Mouse (Mus musculus): ENCODE results near the gene Fam81a. TPM values are rescaled to one million over a fixed set of nuclear protein-coding genes. Genes with fewer than 3 reads are reported as not detected.

Fam81a gene
- total RNA-seq, 2 experiments from 2014 or later: 3.2 to 3.7 TPM

DNA sequence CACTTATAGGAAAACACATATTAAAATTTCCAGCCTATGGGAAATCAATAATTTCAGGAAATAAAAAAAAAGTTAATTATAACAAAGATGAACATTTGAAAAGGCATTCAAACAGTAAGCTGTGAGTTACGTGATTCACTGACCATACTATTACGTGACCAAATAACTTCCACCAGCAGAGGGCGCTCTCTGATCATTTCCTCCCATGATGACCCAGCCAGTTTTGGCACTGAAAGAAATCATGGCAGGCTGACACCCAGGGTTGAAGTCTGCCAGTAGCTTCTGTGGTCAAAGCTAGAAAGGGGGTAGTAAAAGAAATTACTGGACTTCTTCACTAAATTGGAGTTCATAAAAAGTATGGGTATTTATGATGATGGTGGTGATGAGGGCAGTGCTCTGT, 33.1 kb downstream of the Fam81a start:
- peak; percentile 91 for DNase-seq

DNA sequence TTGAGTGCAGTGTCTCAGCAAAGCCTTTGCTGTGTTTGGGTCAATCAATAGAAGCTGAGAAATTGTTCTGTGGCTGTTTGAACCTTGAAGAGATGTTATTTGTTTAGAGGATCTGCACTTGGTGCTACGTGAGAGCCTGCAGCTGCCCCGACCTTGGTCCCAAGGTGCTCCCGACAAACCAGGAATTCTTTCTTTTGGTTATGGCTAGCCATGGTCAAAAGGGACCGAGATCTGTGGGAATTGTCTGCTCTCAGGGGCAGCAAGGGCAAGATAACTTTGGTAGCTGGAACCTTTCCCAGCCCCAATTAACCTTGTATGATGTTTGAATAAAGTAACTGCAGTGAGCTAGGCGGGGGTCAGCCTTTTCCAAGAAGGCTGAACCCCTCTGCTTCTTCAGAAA, 34.2 kb downstream of the Fam81a start:
- DNase-seq: no peak

GRCm38 (mm10) chr9:70105573-70105972, 36.8 kb downstream of the Fam81a start:
- DNase-seq: no peak

DNA sequence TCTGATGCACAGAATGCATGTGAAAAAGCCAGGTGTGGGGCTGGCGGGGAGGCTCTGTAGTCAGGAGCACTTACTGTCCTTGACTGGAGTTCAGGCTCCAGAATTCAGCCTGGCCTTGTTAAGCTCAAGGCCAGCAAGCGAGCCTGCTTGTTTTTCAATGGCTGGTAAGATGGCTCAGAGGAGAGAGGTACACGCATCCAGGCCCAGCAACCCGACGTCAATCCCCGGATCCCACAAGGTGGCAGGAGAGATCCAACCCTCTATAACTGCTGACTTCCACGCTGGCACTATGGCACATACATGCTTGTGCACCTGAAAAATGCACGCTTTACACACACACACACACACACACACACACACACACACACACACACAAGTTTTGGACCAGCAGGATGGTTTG, 39.3 kb downstream of the Fam81a start:
- DNase-seq: peak; percentile 30

- no peak for DNase-seq
Observed at GRCm38 (mm10) chr9:70097542-70097941, 44.8 kb downstream of the Fam81a start.

DNA sequence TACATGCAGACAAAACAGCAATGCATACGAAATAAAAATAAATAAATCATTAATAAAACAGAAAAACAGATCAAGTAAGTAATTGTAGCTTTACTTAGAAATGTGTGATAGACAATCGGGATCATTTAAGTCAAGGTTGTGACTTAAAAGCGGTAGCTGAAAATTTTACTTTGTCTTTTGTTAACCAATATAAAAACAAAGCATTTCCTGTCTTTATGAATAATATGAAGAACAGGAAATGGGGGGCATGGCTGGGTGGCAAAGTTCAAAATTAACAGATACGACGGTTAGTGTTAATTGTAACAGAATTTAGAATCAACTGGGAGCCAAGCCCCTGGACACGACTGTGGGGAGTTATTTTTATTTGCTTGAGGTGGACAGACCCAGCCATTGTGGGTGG, 47.3 kb downstream of the Fam81a start:
- no peak for DNase-seq

- DNase-seq: no peak
Observed at GRCm38 (mm10) chr9:70090541-70090940, 51.8 kb downstream of the Fam81a start.

DNA sequence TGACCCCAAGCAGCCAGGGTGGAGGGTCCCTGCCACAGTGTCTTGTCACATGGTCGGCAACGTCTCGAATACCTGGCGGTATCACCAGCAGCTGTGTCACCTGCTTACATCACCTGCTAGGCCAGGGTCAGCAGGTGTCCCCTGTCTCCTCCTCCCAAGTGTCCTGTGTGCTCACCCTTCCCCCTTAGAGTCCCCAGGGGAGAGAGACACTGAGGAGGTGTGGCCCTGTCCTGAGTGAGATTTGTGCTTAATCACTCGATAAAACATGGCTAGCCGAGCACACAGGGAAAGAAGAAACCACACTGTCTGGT, 53.6 kb downstream of the Fam81a start:
- DNase-seq: no peak

- peak; percentile 71 for DNase-seq
Observed at GRCm38 (mm10) chr9:70088041-70088785, 54.1 kb downstream of the Fam81a start.

DNA sequence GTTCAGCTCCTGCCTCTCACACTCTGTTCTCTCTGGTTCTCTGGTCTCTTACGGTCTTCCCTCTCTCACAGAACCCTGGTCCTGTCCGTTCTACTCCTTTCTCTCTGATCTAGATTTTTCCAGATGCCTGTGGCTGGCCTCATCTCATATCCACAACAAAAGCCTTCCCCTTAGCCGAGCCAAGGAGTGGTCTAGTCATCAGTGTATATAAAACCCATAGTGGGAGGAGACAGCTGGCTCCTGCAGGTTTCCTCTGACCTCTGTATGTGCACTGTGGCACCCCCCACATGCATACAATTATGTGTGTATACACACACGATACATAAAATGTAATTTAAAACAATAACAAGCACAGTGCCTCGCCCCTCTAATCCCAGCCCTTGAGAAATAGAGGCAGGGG, 55.0 kb downstream of the Fam81a start:
- no peak for DNase-seq

DNA sequence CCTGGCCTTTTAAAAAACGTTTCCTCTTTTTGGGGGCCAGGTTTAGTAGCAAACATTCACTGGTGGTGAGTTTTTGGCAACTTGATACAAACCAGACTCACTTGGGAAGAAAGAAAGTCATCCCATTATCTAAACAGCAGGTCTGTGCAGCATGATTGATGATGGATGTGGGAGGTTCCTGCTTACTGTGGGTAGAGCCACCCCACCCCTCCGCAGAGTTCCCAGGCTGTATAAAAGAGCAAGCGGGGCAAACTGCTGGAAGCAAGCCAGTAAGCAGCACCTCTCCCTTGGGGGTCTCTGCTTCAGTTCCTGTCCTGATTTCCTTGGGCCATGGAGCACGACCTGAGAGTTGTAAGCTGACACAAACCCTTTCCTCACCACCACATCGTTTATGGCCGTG, 56.3 kb downstream of the Fam81a start:
- no peak for DNase-seq

GRCm38 (mm10) chr9:70084107-70084506, 58.3 kb downstream of the Fam81a start:
- DNase-seq: peak; percentile 66

DNA sequence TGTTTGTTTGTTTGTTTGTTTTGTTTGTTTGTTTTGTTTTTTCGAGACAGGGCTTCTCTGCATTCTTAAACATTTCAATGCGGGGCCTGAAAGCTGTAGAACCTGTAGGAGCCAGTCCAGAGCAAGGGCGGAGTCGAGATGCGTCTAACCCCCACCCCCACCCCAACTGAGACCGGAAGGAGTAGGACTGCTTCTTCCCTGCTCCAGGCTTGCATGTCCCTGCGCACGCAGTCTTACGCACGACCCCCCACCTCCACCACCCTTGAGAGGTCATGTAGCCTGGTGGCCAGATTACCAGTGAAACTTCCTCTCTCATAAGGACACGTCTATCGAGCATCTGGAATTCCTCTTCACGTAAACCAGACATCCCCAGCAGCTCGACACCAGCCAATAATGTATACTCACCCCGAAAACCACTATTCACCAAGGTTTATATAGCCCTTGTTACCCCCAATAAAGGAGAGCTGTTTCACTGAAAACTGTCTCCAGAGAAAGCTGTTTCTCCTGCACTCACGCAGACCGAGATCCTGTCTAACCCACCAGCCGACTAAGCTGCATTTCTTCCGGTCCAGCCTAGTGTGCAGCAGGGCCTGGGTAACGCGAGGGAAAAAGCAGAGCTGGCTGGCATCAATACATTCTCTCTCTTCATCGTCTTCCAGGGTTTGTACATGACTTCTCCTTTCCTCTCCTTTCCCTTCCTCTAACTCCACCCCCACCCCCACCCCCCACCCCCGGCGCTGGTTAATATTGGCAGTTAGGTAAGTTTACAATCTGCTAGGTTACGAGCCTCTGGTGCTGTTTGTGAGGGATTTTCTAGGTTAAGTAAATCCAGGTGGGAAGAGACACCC, 59.8 kb downstream of the Fam81a start:
- no peak for DNase-seq

GRCm38 (mm10) chr9:70081767-70082166, 60.6 kb downstream of the Fam81a start:
- DNase-seq: no peak

GRCm38 (mm10) chr9:70080976-70081375, 61.4 kb downstream of the Fam81a start:
- no peak for DNase-seq

- DNase-seq: no peak
Observed at GRCm38 (mm10) chr9:70080027-70080800, 62.1 kb downstream of the Fam81a start.

GRCm38 (mm10) chr9:70078034-70078433, 64.3 kb downstream of the Fam81a start:
- DNase-seq: no peak

DNA sequence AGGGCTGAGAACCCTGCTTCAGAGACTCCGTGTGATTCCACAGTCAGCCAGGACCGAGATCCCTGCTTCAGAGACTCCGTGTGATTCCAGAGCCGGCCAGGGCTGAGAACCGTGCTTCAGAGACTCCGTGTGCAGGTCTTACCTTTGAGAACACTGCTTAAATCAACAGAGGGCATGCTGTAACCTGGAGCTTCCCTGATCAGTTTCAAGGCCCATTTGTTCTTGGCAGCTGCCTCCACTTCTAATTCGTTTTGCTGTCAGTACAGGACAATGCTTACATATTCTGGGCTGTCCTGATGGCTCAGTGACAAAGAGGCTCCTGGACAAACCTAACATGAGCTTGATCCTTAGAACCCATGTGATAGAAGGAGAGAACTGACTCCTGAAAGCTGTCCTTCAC, 65.2 kb downstream of the Fam81a start:
- no peak for DNase-seq

- DNase-seq: no peak
Observed at GRCm38 (mm10) chr9:70072387-70072786, 70.0 kb downstream of the Fam81a start.

DNA sequence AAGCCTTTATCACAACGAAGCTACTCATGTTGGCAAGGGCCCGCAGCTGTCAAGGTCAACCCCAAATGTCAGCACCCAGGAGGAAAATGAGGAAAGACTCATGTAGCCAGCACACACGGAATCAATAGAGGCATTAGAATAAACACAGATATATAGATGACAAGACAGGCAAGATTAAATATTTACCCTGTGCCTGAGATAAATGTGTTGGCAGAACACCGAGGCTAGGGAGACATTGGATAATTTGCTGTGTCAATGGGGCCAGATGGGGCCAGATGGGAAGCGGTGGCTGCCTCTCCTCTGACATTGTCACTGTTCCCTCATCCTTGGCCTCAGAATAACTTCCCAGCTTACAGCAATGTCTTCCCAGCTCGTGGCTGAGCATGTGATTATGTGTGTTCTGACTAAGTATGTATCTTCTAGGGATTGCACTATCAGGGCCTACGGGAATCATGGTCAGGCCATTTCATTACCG, 72.4 kb downstream of the Fam81a start:
- DNase-seq: peak; percentile 46

- DNase-seq: no peak
Observed at GRCm38 (mm10) chr9:70067497-70067896, 74.9 kb downstream of the Fam81a start.

DNA sequence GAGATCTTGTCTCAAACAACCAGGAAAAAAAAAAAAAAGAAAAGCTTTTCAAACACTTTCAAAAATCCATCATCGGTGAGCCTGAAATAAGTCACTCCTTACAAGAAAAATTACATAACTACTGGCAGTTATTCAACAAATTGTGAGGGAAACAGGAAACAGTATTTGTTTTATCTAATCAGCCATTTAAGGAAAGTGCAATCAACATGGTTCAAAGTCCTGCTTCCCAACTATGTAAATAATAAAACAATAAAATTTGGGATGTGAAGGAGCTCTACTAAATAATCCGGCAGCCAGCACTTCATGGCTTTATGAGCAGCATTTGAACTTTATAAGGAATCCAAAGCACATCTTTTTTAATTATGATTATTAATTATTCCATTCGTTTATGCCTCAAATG, 80.3 kb downstream of the Fam81a start:
- no peak for DNase-seq

- no peak for DNase-seq
Observed at GRCm38 (mm10) chr9:70053411-70053810, 88.9 kb downstream of the Fam81a start.
